Mouse (Mus musculus) thymus, postnatal 25 days (tissue): ENCODE results near the gene Tnfsf13.
"Not testable (repeated sequence)": the region's sequence is repeated elsewhere in the genome, so short reads cannot be mapped to it uniquely, and the experiment has no call there.

Source experiments
- DNase-seq: peaks from one replicate; pipeline ENCODE4 v3.0.0; 2022

Tnfsf13 gene

DNA sequence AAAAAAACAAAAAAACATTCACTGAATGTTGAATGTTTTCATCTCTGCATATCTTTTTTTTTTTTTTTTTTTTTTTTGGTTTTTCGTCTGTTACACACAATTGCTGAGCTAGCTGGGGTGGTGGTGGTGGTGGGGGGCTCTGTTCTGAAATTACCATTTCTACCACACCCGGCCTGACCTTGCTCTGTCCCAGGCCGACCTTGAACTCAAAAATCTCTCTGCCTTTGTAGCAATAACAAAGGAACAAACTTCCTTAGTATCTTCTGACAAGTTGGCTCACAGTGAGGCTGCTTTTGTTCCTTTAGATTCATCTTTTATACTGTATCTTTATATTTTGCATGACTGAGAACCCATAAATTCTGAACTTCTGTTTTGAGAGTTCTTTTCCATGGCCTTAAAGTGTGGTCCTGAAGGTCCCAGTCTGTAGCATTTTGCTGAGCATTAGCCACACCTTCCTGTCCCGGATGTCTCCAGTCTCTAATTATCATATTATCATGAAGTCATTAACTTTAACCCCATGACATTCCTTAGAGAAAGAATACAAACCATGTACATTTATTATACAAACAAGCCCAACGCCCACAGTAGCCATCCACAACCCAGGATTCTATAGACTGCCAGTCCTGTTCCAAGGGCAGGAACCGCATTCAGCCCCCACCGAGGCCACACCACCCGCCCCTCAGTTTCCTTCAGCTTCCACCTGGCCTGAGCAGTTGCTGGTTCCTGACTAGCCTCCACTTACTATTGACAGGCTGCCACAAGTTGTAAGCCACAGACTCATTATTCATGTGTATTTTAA, 18.4 kb upstream of the Tnfsf13 start:
- DNase-seq, result no peak

DNA sequence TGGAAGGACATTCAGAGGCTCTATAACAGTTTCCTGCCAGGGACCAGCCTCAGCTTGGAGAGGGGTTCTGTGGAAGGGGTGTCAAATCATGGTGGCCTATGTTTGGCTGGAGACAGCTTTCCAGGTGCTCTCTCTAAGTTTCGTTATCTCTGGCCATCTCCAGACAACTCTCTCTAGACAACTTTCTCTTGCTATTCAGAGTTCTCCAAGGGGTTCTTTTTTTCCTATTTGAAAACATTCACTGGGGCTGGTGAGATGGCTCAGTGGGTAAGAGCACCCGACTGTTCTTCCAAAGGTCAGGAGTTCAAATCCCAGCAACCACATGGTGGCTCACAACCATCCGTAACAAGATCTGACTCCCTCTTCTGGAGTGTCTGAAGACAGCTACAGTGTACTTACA, 17.8 kb upstream of the Tnfsf13 start:
- DNase-seq, result not testable (repeated sequence)

DNA sequence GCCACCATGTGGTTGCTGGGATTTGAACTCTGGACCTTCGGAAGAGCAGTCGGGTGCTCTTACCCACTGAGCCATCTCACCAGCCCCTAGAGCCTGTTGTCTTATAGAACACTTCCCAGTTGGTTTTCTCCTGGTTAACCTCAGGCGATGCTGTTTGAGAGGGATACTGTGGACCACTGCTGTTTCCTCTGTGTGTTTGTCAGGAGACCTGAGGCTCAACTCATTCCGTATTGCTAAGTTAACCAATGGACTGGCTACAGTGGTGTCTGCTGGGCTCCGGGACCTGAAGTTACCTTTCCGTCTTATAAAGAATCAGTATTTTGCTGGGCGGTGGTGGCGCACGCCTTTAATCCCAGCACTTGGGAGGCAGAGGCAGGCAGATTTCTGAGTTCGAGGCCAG, 17.3 kb upstream of the Tnfsf13 start:
- not testable (repeated sequence) for DNase-seq

DNA sequence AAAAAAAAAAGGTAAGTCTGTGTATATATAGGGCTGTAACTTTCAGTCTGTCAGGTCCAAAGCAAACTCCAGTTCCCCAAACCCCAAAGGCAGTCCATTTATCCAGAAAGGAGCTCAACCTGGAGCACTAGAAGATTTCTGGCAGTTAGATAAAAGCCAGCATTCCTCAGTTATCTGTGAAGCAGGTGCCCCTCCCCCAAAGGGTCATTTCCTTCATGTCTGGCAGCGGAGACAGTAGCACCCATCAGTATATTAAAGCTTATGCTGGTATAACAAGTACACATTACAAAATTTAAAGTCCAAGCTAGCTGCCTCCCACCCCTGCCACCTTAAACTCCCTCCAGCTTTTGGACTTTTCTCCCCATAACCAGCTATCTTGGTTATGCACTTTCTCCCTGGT, 14.0 kb upstream of the Tnfsf13 start:
- no peak for DNase-seq

DNA sequence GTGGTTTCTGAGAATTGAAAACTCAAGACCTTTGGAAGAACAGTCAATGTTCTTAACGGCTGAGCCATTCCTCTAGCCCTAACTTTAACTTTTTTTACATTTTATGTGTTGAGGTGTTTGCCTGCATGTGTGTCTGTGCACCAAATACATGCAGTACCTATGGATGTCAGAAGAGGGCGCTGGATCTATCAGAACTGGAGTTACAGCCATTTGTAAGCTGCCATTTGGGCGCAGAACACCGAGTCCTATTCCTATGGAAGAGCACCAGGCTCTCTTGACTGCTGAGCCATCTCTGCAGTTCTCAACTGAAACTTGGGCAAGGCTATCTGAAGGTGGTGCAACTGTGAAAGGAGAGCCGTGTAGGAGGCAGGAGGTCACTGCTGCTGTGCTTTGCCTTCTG, 13.0 kb upstream of the Tnfsf13 start:
- no peak for DNase-seq

DNA sequence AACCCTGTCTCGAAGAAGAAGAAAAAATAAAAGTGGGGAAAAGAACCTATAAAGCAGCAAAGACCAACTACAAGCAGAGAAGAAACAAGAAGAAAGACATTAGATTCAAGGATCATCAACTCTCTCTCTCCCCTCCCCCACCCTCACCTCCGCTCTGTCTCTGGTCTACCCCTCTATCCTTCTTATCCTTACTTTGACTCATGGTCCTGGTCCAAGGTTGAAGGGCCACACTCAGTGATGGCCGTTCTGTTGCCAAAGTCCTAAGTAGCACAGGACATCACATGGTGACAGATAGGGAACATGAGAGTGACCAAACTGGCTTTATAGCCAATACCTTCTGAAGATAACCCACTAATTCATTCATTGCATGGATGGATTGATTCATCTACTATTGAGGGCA, 11.8 kb upstream of the Tnfsf13 start:
- no peak for DNase-seq

DNA sequence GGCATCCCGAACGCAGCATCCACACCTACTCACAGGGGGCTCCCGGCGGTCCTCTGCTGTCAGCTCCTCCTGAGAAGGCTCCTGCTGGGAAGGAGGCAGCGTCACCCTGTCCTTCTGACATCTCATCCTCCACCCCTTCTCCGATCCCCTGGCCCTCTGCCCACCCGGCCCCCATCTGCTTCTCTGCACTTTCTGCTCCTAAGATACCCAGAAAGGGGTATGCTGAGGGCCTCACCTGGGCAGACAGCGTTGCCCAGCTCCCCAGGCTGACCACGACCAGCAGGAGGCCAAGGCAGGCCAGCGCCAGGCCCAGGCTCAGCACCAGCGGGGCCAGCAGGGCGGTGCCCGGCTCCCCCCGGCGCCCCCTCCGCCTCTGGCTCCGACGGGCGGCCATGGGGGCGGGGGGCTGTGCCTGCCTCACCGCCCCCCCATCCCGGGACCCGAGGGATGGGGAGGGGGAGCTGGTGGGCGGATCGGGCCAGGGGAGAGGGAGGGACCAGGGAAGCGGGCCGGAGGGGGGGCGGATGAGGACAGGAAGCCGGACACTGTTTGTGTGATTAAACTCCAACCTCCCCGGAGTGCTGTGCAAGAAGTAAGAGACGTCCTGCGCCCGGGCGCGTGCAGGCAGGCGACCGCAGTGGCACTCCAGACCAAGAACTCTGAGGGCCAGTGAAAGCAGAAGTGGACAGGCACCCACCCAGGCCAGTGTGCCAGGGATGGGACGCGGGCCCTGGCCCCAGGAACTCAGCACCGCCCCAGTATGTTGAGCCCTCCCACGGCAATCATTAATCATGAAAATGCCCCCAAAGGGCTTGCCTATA, 10.0 kb upstream of the Tnfsf13 start, which contains the start of the genes Tnfsf12 and Tnfsfm13:
Gene Tnfsf12 (minus strand): TSS at position 489 of the 821 bp plus-strand sequence.
Gene Tnfsfm13 (minus strand): TSS at position 738 of the 821 bp plus-strand sequence.
- no peak for DNase-seq

DNA sequence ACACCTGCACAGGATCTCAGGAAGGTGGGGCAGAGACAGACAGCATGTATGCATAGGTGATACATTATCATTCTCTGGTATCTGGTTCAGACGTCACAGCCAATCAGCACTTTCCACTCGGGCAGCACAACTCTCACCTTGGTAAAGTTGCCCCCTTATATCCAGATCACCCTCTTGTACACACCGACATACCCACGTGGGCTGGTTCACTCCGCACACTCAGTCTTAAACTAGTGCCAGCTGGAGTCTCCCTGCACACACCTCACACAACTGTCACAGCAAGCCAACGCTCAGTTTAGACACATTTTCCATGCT, 9.4 kb upstream of the Tnfsf13 start:
- DNase-seq, result no peak

DNA sequence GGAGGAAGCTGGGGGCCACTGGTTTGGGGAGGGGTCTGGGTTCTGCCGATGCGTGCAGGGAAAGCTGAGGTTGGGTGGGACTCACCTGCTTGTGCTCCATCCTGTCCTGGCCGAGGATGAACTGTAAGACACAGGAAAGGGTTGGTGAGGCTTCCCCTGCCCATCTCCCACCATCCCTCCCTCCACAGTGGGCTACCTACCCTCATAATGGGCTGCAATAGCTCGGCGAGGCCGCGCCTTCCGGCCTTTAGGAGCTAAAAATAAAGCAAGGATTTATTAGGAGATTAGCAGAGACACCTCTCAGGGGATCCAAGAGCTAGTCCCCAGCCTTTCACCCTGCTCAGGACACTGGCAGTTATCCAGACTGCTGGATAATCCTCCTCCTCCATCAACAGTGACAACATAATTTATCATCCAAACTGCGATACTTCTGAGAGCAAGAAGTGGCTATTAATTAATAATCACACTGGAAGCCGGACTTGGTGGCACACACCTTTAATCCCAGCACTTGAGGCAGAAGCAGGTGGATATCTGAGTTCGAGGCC, 7.9 kb upstream of the Tnfsf13 start:
- DNase-seq, result no peak

DNA sequence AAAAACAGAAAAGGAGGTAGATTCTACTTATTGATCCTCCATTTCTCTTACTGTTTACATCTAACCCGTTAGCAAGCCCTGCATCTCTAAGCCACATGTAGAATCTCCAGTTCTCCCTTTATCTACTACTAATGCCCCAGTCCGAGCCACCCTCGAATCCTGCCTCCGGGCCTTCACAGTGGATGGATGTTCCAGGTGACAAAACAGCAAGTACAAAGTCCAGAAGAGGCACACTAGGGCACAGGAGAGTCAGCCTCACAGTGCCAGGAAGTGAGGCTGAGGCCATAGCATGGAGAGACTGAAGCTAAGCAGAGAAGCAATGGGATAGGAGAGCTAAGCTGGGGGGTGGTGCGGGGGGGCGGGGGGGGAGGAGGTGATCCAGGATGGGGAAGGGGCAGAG, 7.3 kb upstream of the Tnfsf13 start:
- no peak for DNase-seq

DNA sequence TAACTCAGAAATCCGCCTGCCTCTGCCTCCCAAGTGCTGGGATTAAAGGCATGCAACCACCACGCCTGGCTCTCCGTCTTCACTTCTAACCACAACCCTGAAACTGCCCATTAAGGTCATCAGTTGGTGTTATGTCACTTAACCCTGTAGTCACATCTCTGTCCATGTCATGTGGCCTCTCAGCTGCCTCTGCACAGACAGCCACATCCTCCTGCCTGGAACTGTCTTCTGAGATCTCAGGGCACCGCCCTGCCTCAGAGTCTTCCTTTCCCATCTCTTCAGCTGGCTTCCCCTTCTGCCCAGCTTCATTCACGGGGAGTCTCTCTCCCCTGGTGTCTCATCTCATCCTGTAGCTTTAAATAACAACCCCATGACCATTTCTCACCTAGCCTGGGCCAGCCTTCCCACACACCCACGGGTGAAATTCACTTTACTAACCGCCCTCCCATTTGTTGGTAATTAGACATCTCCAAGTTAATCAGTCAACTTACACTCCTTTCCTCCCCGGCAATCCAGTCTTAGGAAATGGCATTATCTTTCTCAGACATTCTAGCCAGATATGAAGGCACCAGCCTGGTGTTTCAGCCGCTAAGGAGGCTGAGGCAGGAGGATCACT, 6.7 kb upstream of the Tnfsf13 start:
- no peak for DNase-seq

DNA sequence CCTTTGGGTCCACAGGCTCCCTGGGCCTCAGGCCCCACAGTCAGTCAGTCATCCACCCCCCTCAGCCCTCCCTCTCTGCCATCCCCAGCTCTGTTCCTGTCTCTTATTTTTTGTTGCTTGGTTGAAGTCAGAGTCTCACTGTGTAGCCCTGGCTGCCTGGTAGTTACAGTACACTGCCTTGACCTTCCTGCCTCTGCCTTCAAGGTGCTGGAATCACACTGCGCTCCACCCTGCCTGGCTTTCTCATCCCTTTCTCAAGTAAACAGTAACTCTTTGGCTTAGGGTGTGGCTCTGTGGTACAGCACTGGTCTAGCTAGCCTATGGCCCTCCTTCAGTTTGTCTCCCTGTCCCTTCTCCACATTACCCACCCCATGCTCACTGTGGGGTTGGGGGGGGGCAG, 4.3 kb upstream of the Tnfsf13 start:
- no peak for DNase-seq

DNA sequence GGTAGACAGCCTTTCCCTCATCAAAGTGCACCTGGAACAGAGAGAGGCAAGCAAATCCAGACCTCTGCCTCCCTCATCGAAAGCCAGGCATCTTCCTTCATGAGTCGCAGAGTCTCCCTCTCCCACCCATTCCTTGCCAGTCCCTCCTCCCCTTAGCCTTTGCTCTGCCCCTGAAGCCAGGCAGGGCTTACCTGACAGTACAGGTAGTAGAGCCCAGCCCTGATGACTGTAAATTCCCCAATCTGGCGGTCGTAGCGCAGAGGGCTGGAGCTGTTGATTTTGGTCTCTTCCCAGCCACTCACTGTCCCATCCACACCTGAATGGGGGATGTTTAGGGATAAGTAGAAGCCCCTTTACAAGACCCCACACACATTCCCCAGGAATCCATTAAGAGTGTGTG, 1.5 kb upstream of the Tnfsf13 start:
- no peak for DNase-seq

DNA sequence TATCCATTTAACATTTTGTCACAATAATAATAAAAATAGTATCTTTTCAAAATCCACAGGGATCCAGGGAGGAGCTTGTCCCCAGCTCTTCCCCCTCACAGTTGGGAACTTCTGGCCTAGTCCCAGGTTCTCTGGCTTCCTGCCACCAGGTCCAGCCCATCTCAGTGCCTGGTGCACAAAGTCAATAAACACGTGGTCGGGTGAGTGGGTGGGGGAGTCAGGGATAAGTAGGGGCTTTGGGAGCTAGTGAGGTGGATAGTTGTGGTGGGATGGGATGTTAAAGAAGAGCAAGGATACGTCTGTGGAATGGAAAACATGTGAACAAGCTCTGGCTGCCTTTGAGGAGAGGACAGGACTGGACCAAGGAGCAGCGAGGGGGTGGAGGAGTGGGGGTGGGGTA, 793 bp upstream of the Tnfsf13 start:
- no peak for DNase-seq

DNA sequence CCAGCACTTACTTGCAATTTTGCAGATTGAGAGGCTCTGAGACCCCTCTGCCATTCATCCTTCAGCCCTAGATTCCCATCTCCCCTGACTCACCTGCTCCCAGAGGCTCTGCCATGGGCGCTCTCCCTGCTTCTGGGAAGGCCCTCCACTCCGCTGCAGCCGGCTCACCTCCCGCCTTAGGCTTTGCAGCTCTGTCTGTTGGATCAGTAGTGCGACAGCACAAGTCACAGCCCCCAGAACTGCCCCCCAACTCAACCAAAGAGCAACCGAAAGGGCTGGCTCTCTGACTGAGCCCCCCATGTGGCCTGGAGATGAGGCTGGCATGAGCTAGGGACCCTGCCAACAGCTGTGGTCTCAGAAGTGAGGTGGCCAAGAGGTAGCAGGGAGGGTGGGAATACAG, 648 bp downstream of the Tnfsf13 start:
- DNase-seq, result no peak

DNA sequence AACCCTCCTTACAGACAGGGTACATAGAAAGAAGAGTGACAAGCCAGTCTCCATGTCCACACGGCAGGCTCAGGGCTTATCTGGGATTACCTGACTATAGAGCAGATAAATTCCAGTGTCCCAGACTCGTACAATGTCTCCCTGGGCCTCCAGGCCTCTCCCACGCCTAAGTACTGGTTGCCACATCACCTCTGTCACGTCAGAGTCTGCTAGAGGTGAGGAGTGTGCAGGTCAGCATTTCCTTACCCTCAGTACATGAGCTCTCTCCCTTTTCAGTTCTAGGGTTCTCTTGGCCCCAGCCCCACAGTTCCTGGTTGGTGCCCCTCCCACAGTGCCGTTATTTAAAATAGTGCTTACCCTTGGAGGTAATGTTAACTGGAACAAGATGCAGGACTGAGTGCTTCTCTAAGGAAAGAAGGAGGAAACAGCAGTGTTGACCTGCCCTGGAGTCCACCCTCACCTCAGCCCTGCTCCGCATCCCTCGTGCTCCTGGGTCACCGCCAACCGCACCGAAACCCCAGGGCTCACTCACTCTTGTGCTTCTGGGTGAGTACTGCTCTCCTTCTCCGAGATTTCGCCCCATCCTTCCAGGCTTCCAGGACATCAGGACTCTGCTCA, 1.3 kb downstream of the Tnfsf13 start:
- DNase-seq, result no peak

DNA sequence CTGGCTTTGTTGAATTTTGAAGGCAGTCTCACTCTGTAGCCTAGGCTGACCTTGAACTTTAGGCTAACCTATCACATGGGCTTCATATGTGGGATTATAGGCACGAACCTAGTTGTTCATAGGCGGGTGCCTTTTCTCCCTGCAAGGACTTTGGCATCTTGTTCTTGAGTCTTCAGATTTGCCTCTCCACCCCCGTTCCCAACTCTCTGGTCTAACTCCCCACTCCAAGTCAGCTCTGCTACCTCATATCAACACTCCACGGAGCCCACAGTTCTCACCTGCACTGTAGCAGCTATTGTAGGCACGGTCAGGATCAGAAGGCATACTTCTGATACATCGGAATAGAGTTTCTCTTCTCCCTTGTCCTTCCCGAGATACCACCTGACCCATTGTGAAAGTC, 2.0 kb downstream of the Tnfsf13 start:
- no peak for DNase-seq

DNA sequence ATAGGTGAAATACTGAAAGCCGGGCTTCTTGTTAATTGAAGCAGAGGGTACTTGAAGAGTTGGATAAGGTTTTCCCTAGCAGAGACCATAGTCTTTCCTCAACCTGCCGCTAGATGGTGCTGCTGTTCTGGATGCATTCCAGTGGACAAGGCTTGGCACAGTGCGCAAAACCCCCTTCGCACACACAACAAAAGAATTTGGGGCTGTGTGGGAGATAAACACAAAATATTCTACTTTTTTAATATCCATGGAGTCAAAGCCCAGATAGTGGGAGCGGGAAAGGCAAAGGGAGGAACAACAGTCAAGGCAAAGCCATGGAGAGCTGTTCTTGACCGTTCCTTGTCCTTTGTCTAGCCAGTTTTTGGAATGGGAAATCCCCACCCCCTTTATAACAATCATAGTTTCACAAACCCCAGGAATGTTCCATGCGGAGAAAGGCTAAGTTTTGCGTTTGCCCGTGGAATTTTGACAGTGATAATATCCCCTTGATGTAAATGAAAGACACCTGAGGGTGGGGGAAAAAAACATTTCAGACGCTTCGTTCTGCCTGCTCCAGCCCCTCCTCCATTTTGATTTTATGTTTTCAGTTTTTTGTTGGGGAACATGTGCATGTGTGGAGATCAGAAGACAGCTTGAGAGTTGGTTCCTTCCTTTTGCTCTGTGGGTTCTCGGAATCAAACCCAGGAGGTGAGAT, 2.6 kb downstream of the Tnfsf13 start:
- DNase-seq, result peak; percentile 88

DNA sequence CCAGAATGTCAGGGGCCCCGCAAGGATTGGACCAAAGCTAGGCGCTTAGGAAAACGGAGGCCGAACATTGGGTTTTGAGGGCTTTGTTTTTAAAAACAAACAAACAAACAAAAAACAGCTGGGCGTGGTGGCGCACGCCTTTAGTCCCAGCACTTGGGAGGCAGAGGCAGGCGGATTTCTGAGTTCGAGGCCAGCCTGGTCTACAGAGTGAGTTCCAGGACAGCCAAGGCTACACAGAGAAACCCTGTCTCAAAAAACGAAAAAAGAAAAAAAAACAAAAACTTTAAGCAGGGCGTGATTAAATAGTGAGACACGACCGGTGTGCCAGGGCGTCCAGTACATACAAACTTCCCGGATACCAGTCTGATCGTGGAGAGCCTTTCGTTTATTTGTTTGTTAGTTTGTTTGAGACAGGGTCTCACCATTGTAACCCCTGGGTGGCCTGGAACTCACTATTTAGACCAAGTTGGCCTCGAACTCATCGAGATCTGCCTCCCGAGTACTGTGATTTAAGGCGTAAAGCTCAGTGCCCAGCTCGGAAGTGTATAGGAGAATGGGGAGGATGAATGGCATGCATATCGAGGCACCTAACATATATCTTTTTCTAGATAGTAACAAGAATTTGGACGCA, 3.3 kb downstream of the Tnfsf13 start:
- no peak for DNase-seq

DNA sequence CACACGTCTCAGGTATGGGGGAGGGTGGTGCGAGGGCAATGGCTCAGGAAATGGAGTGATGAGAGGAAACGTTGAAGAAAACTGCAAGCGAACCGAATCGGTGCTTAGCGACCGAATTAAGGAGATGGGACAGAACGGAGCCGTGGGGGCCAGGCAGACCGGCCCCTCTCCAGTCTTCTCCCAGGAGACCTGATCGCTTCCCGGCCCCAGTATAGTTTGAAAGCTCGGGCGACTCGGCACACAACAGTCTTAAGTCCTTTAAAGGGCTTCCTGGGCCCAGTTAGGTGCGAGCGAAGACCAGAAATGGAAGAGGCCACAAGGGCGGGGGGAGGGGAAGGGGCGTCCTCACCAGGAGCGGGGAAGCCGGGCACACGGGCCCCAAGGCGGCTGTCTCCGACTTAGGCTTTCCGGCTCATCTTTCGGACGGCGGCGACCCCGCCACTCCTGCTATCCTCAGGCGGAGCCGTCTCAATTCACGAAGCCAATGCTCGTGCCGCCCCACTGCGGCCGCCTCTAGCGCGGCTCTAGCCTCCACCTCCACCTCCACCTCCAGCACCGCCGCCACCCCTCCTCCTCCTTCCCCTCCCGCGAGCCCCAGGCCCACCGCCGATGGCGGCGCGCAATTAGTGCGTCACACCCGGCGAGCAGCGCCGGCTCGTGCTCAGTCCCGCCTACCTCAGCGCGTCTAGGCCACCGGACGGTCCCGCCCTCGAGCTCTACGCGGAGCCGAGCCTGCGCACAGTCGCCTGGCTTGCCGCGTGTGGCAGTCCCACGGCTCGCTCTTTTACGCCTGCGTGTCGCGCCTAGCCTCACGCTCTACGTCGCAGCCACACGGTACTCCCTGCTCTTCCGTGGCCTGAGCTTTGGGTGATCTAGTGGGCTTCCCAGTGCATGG, 4.0 kb downstream of the Tnfsf13 start, which contains the start of gene Senp3:
Gene Senp3 (minus strand): TSS at position 771 of the 895 bp plus-strand sequence.
- peak; percentile 97 for DNase-seq
